Mouse (Mus musculus): ENCODE data around the gene Cdiptos. TPM values are rescaled to one million over a fixed set of nuclear protein-coding genes. Genes with fewer than 3 reads are reported as not detected.
A peak's percentile ranks its signal among the peaks of the same experiment; 100 is the strongest.

Cdiptos gene
- polyA plus RNA-seq, 1 experiment from 2014 or later = 1.2 TPM

DNA sequence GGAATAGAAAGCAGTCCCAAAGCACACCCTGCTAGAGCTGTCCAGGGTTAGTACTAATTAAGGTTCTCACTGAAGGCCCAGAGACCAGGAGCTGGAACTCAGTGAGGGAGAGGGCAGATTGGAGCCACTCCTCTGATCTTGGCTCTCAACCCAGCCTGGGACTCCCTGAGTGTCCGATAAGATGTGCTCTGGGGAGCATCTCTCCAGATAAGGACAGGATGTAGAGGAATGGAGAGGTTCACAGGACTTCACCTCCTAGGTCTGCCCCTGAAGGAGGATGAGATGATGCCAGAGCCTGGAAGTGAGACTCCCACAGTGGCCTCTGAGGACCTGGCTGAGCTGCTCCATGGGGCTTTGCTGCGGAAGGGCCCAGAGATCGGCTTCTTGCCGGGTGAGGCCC is 24.2 kb downstream of the Cdiptos start:
- Histone ChIP-seq H3K4me2 (no peak overlapping the region), H3K4me1 (ENCODE audit: control insufficient read depth, insufficient read depth, low read length) (peaks cover 13% of the 10 kb centered on the region), H3K9me3 (replicated peaks; ENCODE audit: control insufficient read depth, low read length) (no peaks in the 10 kb centered on the region), H3K27me3 (ENCODE audit: control insufficient read depth, insufficient read depth, low read length) (peaks cover 49% of the 10 kb centered on the region), H3K9ac (ENCODE audit: low read depth, low read length) (no peak overlapping the region), H3K4me3 (ENCODE audit: low read depth, low read length) (no peak overlapping the region), H3K36me3 (ENCODE audit: control insufficient read depth, insufficient read depth, low read length) (no peaks in the 10 kb centered on the region), H3K27ac (ENCODE audit: low read depth, low read length) (no peak overlapping the region)
- 10% methylated on average over 4 of the region's 4 CpGs for WGBS (ENCODE audit: insufficient replicate concordance)
- ATAC-seq (replicated peaks; ENCODE audit: insufficient number of reproducible peaks, low FRiP score, low TSS enrichment) = no peak

DNA sequence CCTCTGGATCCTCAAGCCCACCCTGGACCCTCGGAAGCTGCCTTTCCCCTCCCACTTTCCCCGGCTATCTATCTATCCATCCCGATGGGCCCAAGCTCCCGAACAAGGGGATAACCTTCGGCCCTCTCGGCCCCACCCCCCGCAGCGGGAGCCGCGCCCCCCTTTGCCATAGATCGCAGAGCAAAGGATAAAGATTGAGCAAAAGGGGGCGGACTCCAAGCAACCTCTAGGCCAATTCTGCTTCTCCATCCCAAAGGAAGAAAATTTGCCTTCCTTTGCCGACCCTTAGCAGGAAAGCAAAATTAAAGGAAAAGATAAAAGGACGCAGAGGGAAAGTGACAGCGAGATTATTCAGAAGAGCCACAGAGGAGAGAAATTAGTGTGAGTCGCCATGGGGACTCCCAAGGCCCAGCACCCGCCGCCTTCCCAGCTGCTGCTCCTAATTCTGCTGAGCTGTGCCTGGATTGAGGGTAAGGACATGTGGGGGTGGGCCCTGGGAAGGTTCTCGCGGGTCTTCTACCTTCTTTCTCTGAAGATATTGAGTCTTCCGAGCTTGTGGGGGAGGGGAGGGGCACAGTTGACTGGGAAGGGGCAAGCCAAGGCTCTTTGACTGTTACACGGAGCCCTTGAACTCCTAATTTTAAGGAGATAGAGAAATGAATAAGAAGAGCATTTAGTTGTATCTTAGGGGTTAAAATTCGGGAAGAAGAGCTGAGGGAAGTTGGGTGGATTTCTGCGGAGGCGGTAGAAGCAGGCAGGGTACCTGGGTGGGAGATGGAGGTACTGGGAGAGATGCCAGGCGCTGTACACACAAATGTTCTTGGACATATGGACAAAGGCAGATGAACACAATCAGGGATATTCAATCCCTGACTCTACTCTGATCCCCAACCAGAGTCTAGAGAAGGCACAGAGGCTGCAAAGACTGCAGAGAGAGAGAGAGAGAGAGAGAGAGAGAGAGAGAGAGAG is 25.0 kb downstream of the Cdiptos start:
- Histone ChIP-seq H3K9me3 (replicated peaks; ENCODE audit: control insufficient read depth, low read length) (no peaks in the 10 kb centered on the region), H3K4me1 (ENCODE audit: control insufficient read depth, insufficient read depth, low read length) (peaks cover 13% of the 10 kb centered on the region), H3K4me2 (peak overlapping the region; percentile 99; the same call in 1 of the 2 replicates), H3K9ac (ENCODE audit: low read depth, low read length) (no peak overlapping the region), H3K36me3 (ENCODE audit: control insufficient read depth, insufficient read depth, low read length) (no peaks in the 10 kb centered on the region), H3K4me3 (ENCODE audit: low read depth, low read length) (peak overlapping the region; percentile 8; the same call in 1 of the 2 replicates), H3K27ac (ENCODE audit: low read depth, low read length) (no peak overlapping the region), H3K27me3 (ENCODE audit: control insufficient read depth, insufficient read depth, low read length) (peaks cover 49% of the 10 kb centered on the region)
- 5% methylated on average over 26 of the region's 26 CpGs for WGBS (ENCODE audit: insufficient replicate concordance)
- no peak for ATAC-seq (replicated peaks; ENCODE audit: insufficient number of reproducible peaks, low FRiP score, low TSS enrichment)

DNA sequence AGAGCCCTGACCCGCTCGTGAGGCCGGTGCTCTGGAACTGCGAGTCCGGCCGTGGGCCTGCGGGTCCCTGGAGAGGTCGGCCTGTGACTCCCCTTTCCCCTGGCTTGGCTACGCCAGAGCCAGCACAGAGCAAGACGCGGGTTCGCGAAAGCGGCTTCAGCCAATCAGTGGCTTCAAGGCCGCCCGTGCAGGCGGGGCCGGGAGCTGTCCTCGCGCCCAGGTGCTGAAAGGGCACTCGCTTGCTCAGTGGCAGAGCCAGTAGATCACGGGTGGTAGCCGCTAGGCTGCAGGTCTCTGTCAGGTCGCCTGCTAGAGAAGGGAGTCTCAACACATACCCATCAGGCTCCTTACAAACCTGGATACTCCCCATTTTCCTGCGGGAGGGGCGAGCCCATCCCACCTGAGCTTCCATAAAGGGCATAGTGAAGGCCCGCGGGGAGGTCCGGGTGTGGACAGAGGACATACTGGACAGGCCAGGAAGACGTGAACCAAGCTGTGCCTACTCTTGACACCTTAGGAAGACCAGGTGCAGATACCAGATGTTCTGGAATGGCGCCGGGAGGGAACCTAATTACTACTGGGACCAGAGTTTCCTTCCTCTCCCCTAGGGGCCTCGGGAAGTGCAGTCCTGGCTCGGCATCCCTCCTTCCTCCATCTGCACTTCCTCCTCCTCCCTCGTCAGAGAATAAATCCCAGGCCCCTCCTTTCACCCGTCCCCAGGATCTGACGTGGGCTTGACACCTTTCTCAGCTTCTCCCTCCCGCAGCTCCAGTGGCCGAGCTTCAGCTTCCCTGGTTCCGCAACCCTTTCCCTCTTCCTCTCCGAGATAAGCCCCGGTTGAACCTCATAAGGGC is 25.9 kb downstream of the Cdiptos start, which contains the start of gene Sez6l2:
TSS of gene Sez6l2 (plus strand) at position 771 of the 854 bp plus-strand sequence.
- peak; percentile 75 for ATAC-seq (replicated peaks; ENCODE audit: insufficient number of reproducible peaks, low FRiP score, low TSS enrichment)
- no peak within 1 kb of the TSS for H3K27ac ChIP-seq (ENCODE audit: low read depth, low read length)
- H3K36me3 ChIP-seq (ENCODE audit: control insufficient read depth, insufficient read depth, low read length) = no peaks in the 10 kb centered on the region
- H3K4me2 ChIP-seq = peak within 1 kb of the TSS; percentile 99
- H3K4me1 ChIP-seq (ENCODE audit: control insufficient read depth, insufficient read depth, low read length) = peaks cover 13% of the 10 kb centered on the region
- WGBS (ENCODE audit: insufficient replicate concordance) = under 1% methylated on average over 42 of the region's 42 CpGs
- H3K9ac ChIP-seq (ENCODE audit: low read depth, low read length) = no peak within 1 kb of the TSS
- H3K4me3 ChIP-seq (ENCODE audit: low read depth, low read length) = peak within 1 kb of the TSS; percentile 51
- peaks cover 49% of the 10 kb centered on the region for H3K27me3 ChIP-seq (ENCODE audit: control insufficient read depth, insufficient read depth, low read length)
- no peaks in the 10 kb centered on the region for H3K9me3 ChIP-seq (replicated peaks; ENCODE audit: control insufficient read depth, low read length)

DNA sequence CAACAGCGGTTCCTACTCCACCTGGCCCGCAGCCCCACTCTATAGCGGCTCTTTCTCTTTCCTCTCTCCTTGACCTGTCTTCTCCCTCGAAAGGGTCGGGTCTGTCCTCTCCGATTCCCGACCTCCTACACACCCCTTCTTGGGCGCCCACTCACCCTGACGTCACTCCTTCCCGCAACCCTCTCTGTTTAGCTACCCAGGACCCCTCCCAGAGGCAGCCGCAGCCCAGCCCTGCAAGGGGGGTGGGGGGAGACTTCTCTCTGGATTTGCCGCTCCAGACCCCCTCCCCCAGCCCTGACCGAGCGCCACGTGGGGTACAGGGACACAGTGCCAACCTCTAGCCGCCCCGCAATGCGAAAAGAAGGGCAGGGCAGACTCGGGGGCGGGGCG is 26.5 kb downstream of the Cdiptos start, which contains the start of gene Asphd1:
TSS of gene Asphd1 (minus strand) at position 180 of the 390 bp plus-strand sequence.
- peak; percentile 44 for ATAC-seq (replicated peaks; ENCODE audit: insufficient number of reproducible peaks, low FRiP score, low TSS enrichment)
- Histone ChIP-seq H3K9me3 (replicated peaks; ENCODE audit: control insufficient read depth, low read length) (no peaks in the 10 kb centered on the region), H3K9ac (ENCODE audit: low read depth, low read length) (no peak within 1 kb of the TSS), H3K27ac (ENCODE audit: low read depth, low read length) (no peak within 1 kb of the TSS), H3K4me1 (ENCODE audit: control insufficient read depth, insufficient read depth, low read length) (peaks cover 13% of the 10 kb centered on the region), H3K4me2 (peak within 1 kb of the TSS; percentile 99), H3K36me3 (ENCODE audit: control insufficient read depth, insufficient read depth, low read length) (no peaks in the 10 kb centered on the region), H3K4me3 (ENCODE audit: low read depth, low read length) (peak within 1 kb of the TSS; percentile 51), H3K27me3 (ENCODE audit: control insufficient read depth, insufficient read depth, low read length) (peaks cover 49% of the 10 kb centered on the region)
- 1% methylated on average over 21 of the region's 21 CpGs for WGBS (ENCODE audit: insufficient replicate concordance)

DNA sequence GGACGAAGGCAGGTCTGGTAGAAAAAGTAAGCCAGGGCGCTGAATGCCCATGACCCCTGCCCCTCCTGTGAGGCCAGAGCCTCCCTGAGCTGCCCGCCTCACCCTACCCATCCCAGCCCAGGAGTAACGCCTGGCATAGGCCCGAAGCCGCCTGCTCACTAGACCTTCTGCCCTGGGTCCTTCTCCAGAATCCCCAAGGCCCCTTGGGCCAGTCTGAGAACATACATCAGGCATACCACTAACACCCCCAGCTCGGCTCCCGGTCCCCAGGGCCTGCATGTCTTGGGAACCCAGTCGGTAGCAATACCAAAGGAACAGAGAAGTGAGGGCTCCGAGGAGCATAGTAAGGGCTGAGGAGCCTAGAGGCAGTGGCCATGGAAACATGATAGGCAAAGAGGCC is 27.3 kb downstream of the Cdiptos start:
- Histone ChIP-seq H3K4me3 (ENCODE audit: low read depth, low read length) (no peak overlapping the region), H3K4me1 (ENCODE audit: control insufficient read depth, insufficient read depth, low read length) (peaks cover 13% of the 10 kb centered on the region), H3K9ac (ENCODE audit: low read depth, low read length) (no peak overlapping the region), H3K27ac (ENCODE audit: low read depth, low read length) (no peak overlapping the region), H3K4me2 (no peak overlapping the region), H3K36me3 (ENCODE audit: control insufficient read depth, insufficient read depth, low read length) (no peaks in the 10 kb centered on the region), H3K9me3 (replicated peaks; ENCODE audit: control insufficient read depth, low read length) (no peaks in the 10 kb centered on the region), H3K27me3 (ENCODE audit: control insufficient read depth, insufficient read depth, low read length) (peaks cover 48% of the 10 kb centered on the region)
- 66% methylated on average over 10 of the region's 10 CpGs for WGBS (ENCODE audit: insufficient replicate concordance)
- no peak for ATAC-seq (replicated peaks; ENCODE audit: insufficient number of reproducible peaks, low FRiP score, low TSS enrichment)

DNA sequence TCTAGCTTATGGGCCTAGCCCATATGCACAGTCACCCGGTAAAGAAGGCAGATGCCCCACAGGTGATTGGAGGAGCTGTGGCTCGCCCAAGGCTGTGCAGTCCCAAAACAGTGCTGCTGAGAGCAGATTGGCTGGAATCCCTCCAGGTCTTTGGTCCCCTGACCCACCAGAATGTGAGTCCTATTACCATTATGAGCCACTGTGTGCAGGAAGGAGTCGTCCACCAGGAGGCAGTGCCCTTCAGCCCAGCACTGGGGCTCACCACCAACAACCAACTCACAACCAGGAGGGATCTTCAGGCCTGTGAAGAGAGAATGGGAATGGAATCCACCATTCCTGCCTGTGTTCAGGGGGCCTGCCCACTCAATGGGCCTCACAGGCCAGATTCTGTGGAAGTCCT is 29.4 kb downstream of the Cdiptos start:
- ATAC-seq (replicated peaks; ENCODE audit: insufficient number of reproducible peaks, low FRiP score, low TSS enrichment) = no peak
- H3K27me3 ChIP-seq (ENCODE audit: control insufficient read depth, insufficient read depth, low read length) = peaks cover 29% of the 10 kb centered on the region
- H3K4me2 ChIP-seq = no peak overlapping the region
- H3K4me3 ChIP-seq (ENCODE audit: low read depth, low read length) = no peak overlapping the region
- no peaks in the 10 kb centered on the region for H3K36me3 ChIP-seq (ENCODE audit: control insufficient read depth, insufficient read depth, low read length)
- H3K4me1 ChIP-seq (ENCODE audit: control insufficient read depth, insufficient read depth, low read length) = peaks cover 13% of the 10 kb centered on the region
- H3K9ac ChIP-seq (ENCODE audit: low read depth, low read length) = no peak overlapping the region
- no peak overlapping the region for H3K27ac ChIP-seq (ENCODE audit: low read depth, low read length)
- WGBS (ENCODE audit: insufficient replicate concordance) = 44% methylated on average over 3 of the region's 3 CpGs
- no peaks in the 10 kb centered on the region for H3K9me3 ChIP-seq (replicated peaks; ENCODE audit: control insufficient read depth, low read length)

DNA sequence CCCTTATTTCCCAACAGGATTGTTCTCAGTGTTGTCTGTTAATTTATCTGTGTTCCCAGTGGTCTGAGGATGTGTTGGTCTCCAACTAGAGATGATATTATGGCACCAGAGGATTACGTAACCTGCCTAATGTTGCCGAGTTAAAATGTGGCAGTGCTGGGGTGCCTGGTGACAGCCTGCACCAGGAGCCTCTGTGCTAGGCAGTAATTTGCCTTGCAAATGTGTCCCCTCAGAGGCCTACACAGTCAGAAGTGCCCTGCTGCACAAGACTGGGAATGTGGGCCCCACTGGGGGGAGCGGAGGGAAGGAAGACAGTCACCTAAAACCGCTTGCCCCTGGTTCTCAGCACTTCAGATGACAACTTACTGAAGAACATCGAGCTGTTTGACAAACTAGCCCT is 34.1 kb downstream of the Cdiptos start:
- Histone ChIP-seq H3K4me2 (no peak overlapping the region), H3K36me3 (ENCODE audit: control insufficient read depth, insufficient read depth, low read length) (0 out of 2 replicates have a peak, but pooled peaks cover 8% of the 10 kb centered on the region), H3K27ac (ENCODE audit: low read depth, low read length) (no peak overlapping the region), H3K27me3 (ENCODE audit: control insufficient read depth, insufficient read depth, low read length) (no peaks in the 10 kb centered on the region), H3K4me1 (ENCODE audit: control insufficient read depth, insufficient read depth, low read length) (no peaks in the 10 kb centered on the region), H3K9ac (ENCODE audit: low read depth, low read length) (no peak overlapping the region), H3K4me3 (ENCODE audit: low read depth, low read length) (no peak overlapping the region), H3K9me3 (replicated peaks; ENCODE audit: control insufficient read depth, low read length) (no peaks in the 10 kb centered on the region)
- ATAC-seq (replicated peaks; ENCODE audit: insufficient number of reproducible peaks, low FRiP score, low TSS enrichment) = no peak
- 79% methylated on average over 5 of the region's 5 CpGs for WGBS (ENCODE audit: insufficient replicate concordance)

DNA sequence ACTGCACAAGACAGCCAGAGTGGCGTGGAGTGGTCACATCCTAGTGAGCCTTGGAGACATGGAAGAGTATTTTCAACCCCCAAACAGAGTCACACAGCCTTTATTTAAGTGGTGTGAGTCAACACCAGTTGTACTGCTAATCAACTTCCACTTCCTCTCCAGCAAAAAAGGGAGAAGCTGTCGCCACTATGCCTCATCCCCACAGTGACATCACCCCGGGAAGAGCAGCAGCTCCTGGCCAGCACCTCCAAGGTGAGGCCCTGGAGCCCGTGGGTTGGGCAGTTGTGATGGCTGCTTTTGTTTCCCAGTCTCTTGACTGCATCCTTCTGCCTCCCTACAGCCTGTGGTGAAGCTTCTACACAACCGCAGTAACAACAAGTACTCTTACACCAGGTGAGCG is 34.7 kb downstream of the Cdiptos start:
- Histone ChIP-seq H3K4me3 (ENCODE audit: low read depth, low read length) (no peak overlapping the region), H3K36me3 (ENCODE audit: control insufficient read depth, insufficient read depth, low read length) (0 out of 2 replicates have a peak, but pooled peaks cover 8% of the 10 kb centered on the region), H3K27ac (ENCODE audit: low read depth, low read length) (no peak overlapping the region), H3K4me2 (no peak overlapping the region), H3K9ac (ENCODE audit: low read depth, low read length) (no peak overlapping the region; the same call in 1 of the 2 replicates), H3K4me1 (ENCODE audit: control insufficient read depth, insufficient read depth, low read length) (no peaks in the 10 kb centered on the region), H3K27me3 (ENCODE audit: control insufficient read depth, insufficient read depth, low read length) (no peaks in the 10 kb centered on the region), H3K9me3 (replicated peaks; ENCODE audit: control insufficient read depth, low read length) (no peaks in the 10 kb centered on the region)
- 42% methylated on average over 6 of the region's 6 CpGs for WGBS (ENCODE audit: insufficient replicate concordance)
- ATAC-seq (replicated peaks; ENCODE audit: insufficient number of reproducible peaks, low FRiP score, low TSS enrichment) = no peak

Measured in heart, embryonic 11.5 days (tissue).